Mouse (Mus musculus): ENCODE results near the gene Syde2. TPM values are rescaled to one million over a fixed set of nuclear protein-coding genes. Genes with fewer than 3 reads are reported as not detected.
A peak's percentile ranks its signal among the peaks of the same experiment; 100 is the strongest.

Gene Syde2
- total RNA-seq (2014; fragmentation: Nextera tagmentation) (2.3 and 5.3 TPM in 2 replicates), total RNA-seq (2017) (2.7 and 3.6 TPM in 2 replicates)

- ATAC-seq (replicated peaks; ENCODE audit: poor library complexity, severe bottlenecking): peak; percentile 34
Observed at GRCm38 (mm10) chr3:145987268-145987969, at the start of gene Syde2. Gene Syde2, plus strand, starts transcription at chr3:145987870.

- ATAC-seq (replicated peaks; ENCODE audit: poor library complexity, severe bottlenecking): peak; percentile 23; the same call in 1 of the 2 replicates
Observed at GRCm38 (mm10) chr3:145938405-145939349, 49.0 kb upstream of the Syde2 start.

- ATAC-seq (replicated peaks; ENCODE audit: poor library complexity, severe bottlenecking): no peak
Observed at GRCm38 (mm10) chr3:145939402-145939801, 48.3 kb upstream of the Syde2 start.

DNA sequence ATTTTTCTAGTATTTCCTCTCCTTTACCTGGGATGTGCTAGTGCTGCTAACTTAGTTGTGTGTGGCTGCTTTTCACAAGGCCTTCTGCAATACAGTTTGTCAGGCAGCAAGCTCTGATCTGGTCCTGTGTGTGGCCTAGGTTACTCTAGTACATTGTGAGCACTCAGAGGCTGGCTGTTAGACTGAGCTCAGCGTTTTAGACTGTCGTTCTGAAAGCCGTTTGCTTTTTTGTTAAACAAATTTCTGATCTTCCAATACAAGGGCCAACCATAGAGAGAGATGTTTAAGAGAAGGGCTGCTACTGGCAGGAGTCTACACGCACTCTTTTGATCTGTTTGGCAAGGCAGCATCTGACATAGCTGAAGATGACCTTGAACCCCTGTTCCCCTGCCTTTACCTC lies 47.7 kb upstream of the Syde2 start:
- no peak for ATAC-seq (replicated peaks; ENCODE audit: poor library complexity, severe bottlenecking)

DNA sequence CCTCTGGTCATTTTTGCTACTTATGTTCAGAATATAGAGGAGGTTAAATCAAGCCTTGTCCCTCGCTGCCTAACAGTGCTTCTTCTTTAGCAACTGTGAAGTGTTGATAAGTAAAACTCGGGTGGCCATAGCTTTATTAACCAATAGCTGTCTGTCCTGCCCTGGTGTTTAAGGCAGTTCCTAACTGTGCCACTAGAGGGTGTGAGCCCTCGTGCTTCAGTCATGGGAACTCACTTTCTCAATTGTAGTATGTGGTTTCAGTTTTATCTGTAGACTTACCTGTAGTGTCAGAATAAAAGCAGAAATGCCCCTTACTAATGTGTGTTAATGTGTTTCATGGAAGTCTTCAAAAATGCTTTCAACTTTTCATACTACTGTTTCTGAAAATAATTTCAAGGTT lies 45.7 kb upstream of the Syde2 start:
- peak; percentile 71 for ATAC-seq (replicated peaks; ENCODE audit: poor library complexity, severe bottlenecking)

DNA sequence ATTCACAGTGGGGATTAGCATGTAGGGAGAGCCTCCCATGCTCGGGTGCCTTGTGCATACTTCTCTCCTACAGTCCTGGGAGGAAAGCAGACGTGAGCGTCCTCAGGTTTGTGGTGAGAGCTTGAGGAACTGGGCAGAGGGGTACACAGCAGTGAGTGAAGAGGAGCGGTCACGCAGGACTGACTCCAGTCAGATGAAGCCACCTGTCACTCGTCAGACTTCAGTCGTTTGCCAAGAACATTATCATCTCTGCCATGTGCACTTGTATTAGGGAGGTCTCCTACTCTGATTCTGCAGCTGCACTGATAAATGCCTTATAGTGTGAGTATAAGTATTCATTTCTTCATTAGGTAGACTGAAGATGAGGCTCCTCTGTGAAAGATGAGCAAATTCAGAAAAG lies 43.3 kb upstream of the Syde2 start:
- no peak for ATAC-seq (replicated peaks; ENCODE audit: poor library complexity, severe bottlenecking)

GRCm38 (mm10) chr3:145945904-145946303 lies 41.8 kb upstream of the Syde2 start:
- no peak for ATAC-seq (replicated peaks; ENCODE audit: poor library complexity, severe bottlenecking)

GRCm38 (mm10) chr3:145946654-145947053 lies 41.0 kb upstream of the Syde2 start:
- no peak for ATAC-seq (replicated peaks; ENCODE audit: poor library complexity, severe bottlenecking)

- no peak for ATAC-seq (replicated peaks; ENCODE audit: poor library complexity, severe bottlenecking)
Observed at GRCm38 (mm10) chr3:145947539-145948204, 40.0 kb upstream of the Syde2 start.

- ATAC-seq (replicated peaks; ENCODE audit: poor library complexity, severe bottlenecking): peak; percentile 61
Observed at GRCm38 (mm10) chr3:145950034-145950814, 37.4 kb upstream of the Syde2 start.

- ATAC-seq (replicated peaks; ENCODE audit: poor library complexity, severe bottlenecking): no peak
Observed at GRCm38 (mm10) chr3:145950815-145951130, 36.9 kb upstream of the Syde2 start.

DNA sequence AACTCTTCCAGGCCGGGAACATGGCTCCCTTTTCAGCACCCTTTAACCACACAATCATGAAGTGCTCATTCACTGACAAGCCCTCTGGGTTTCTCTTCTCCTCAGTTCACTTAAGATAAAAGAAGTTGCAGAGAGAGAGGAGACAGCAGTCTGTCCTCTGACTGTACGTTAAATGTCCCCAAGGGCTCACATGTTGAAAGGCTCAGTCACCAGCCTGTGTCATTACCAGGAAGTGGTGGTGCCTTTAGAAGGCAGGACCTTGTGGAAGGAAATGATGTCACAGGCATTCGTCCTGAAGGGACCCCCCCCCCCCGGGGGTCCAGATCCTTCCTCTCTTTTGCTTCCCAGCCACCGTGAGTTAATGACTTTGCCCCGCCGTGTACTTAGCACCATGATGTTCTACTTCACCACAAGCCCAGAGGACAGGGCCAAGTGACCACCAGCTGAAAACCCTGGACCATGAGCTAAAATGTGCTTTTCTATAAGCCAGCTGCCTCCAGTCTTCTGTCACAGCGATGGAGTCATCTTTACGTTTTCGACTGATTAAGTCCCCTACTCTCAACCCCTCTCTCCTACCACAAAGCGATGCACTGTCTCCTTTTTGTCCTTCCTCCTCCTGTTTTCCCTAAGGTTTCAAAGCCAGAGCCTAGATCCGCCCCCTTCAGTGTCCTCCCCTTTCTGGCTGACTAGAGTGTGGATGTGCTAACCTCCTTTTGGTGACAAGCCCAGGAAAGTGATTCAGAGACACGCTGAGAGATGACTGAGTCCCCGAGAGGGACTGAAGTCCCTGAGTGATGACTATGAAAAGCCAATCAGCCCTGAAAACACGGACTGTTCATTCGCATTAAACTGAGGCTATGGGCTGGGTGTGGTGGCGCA lies 36.1 kb upstream of the Syde2 start:
- peak; percentile 86 for ATAC-seq (replicated peaks; ENCODE audit: poor library complexity, severe bottlenecking)

DNA sequence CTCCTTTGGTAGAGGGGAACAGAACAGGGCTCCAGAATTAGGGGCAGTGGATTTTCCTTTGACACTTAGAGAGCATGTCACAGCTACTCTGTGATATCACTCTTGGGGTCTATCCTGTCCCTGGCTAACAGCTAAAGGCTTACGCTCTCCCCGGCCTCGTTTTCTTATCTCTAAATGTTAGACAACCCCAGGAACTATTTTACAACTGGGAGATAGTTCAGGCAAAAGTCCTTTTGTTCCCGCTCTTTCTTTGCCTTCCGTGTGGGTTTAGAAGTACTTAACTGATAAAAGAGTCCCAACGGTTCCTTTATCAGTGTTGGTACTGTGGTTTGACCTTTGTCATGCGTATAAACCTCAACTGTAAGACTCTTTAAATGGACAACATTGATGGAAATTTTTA lies 34.7 kb upstream of the Syde2 start:
- ATAC-seq (replicated peaks; ENCODE audit: poor library complexity, severe bottlenecking): no peak

GRCm38 (mm10) chr3:145953411-145953810 lies 34.3 kb upstream of the Syde2 start:
- no peak for ATAC-seq (replicated peaks; ENCODE audit: poor library complexity, severe bottlenecking)

DNA sequence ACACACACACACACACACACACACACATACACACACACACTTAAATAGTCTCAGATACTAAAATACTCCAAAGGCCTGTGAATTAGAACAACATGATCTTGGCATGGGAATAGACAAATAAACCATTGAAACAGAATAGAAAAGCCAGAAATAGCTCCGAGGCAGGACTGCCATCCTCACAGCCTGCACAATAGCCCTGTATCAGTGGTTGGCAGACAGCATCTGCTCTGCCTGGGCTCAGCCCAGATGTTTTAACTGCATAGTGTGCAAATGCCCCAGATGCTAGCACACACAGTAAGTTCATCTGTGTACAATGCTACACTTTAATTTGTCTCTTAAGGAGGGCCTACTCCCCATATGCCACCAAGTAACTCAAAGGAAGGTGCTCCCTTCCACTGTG lies 27.8 kb upstream of the Syde2 start:
- no peak for ATAC-seq (replicated peaks; ENCODE audit: poor library complexity, severe bottlenecking)

- no peak for ATAC-seq (replicated peaks; ENCODE audit: poor library complexity, severe bottlenecking)
Observed at GRCm38 (mm10) chr3:145962411-145962810, 25.3 kb upstream of the Syde2 start.

DNA sequence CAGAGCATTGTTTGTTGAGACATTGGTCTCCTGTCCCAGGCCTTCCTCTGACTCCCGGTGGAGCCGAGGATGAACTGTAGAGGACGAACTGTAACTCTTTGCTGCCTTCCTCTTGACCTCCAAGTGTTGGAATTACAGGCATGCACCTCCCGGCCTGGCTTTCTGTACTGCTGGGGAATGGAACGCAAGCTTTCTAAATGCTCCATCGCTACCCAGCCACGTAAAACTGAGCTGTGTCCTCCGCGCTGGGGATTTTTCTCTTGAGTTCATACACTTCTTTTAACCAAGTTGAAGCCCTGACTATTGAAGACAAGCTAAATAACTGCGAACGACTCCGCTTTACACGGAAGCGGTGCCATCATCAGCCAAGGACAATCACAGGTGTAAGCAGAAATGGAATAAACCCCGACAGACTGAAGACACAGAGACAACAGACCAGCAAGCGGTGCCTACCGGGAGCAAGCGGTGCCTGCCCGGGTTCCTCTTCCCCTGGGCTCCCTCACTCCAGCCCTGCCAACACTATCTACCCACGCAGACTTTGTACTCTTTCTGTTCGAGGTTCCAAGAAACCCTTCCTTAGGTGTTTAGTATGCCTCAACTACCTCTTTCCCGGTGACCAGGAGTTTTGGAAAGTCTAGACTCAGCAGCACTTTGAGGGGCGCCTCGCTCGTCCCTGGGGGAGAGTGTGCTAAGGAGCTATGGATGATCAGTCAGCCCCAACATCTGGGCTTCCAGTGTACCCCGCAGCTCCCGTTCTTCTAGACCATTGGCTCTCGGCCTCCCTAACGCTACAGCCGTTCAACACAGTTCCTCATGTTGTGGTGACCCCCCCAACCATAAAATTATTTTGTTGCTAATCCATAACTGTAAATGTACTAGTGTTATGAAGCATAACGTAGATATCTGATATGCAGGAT lies 24.3 kb upstream of the Syde2 start:
- ATAC-seq (replicated peaks; ENCODE audit: poor library complexity, severe bottlenecking): peak; percentile 53

DNA sequence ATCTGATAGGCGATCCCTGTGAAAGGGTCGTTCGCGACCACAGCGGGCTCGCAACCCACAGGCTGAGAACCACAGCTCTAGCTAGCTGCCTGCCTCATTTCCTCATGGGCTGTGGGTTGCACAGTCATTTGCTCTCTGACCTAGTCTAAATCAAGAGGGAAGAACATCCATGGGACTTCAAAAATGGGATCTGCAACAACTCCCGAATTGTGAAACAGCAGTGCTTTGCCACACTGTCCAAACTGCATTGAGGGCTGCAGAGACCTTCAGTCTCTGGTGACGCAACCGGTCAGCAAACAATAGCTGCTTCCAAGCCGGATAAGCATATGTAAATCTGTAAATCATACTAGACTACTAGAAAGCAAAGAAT lies 23.7 kb upstream of the Syde2 start:
- peak; percentile 96 for ATAC-seq (replicated peaks; ENCODE audit: poor library complexity, severe bottlenecking)
